Mouse (Mus musculus) testis, adult 2 months (tissue): ENCODE measurements around the gene Lilr4b.

Source experiments
- CTCF ChIP-seq: fragments of 200-500 bp; IDR thresholded peaks from 2 replicates; pipeline ENCODE4 v1.5.1; 2012; ENCODE audit warnings: low read depth, mild to moderate bottlenecking, inconsistent platforms, low read length, moderate library complexity; ENCODE audit not compliant: control insufficient read depth, insufficient read depth, insufficient replicate concordance
- POLR2A ChIP-seq: fragments of 200-500 bp; IDR thresholded peaks from 2 replicates; pipeline ENCODE4 v1.6.1; 2012; ENCODE audit warnings: low read depth, mild to moderate bottlenecking, inconsistent platforms, low read length, moderate library complexity; ENCODE audit not compliant: control insufficient read depth

DNA sequence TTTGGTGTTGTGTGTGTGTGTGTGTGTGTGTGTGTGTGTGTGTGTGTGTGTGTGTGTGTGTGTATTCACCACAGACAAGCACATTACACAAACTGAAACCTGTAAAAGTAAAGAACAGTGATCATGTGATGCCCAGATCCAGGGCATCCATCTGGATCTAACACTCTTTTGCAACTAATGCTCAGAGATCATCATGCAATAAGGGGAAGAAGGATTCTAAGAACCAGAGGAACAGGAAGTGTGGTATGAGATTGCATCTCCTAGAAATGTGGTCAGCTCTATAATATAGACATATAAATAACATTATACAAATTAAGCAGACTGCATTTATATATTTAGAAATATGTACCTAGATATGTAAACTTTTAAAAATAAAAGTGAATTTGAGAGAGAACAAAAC lies 39.6 kb downstream of the Lilr4b start:
- TF ChIP-seq CTCF = no peak
- no peak for TF ChIP-seq POLR2A
